Mouse (Mus musculus) liver, embryonic 12.5 days (tissue): Measurements from ENCODE around the gene 9930111J21Rik2. TPM values are rescaled to one million over a fixed set of nuclear protein-coding genes. Genes with fewer than 3 reads are reported as not detected.
A peak's percentile ranks its signal among the peaks of the same experiment; 100 is the strongest.

Experiments
- ATAC-seq: fragments of 200-750 bp; cut with Nextera tagmentation; 2 replicates; pipeline ENCODE4 v1.8.0; 2017; ENCODE audit warnings: moderate number of reproducible peaks, mild to moderate bottlenecking, moderate library complexity
- H3K27ac ChIP-seq: fragments of 300-500 bp; sonication (generic); 2 replicates; pipeline ENCODE4 v1.5.1; 2016; ENCODE audit warnings: mild to moderate bottlenecking
- H3K27me3 ChIP-seq: fragments of 300-500 bp; sonication (generic); replicated peaks from 2 replicates; pipeline ENCODE4 v1.6.1; 2016; ENCODE audit warnings: mild to moderate bottlenecking, moderate library complexity
- H3K36me3 ChIP-seq: fragments of 300-500 bp; sonication (generic); 2 replicates; pipeline ENCODE4 v1.6.1; 2016; ENCODE audit warnings: mild to moderate bottlenecking, moderate library complexity
- H3K4me1 ChIP-seq: fragments of 300-500 bp; sonication (generic); 2 replicates; pipeline ENCODE4 v1.6.1; 2016
- H3K4me2 ChIP-seq: fragments of 300-500 bp; sonication (generic); 2 replicates; pipeline ENCODE4 v1.6.1; 2016; ENCODE audit warnings: mild to moderate bottlenecking, moderate library complexity
- H3K4me3 ChIP-seq: fragments of 300-500 bp; sonication (generic); 2 replicates; pipeline ENCODE4 v1.5.1; 2016; ENCODE audit warnings: mild to moderate bottlenecking, moderate library complexity
- H3K9ac ChIP-seq: fragments of 300-500 bp; sonication (generic); 2 replicates; pipeline ENCODE4 v1.6.1; 2016; ENCODE audit warnings: mild to moderate bottlenecking, moderate library complexity
- H3K9me3 ChIP-seq: fragments of 300-500 bp; sonication (generic); replicated peaks from 2 replicates; pipeline ENCODE4 v1.6.1; 2016; ENCODE audit warnings: mild to moderate bottlenecking, moderate library complexity
- WGBS: fragments of 180-500 bp; shearing (Covaris S2); methylation state at CpG from one replicate; pipeline ENCODE4 v1.1.7; 2016; ENCODE audit not compliant: insufficient replicate concordance; 5-methylcytosine and 5-hydroxymethylcytosine counted together
- polyA plus RNA-seq: library from polyadenylated mRNA; unstranded; fragments of >200 nt; fragmentation: Nextera tagmentation; extraction: Ambion mirVana; gene quantifications from 2 replicates; pipeline ENCODE4 v1.2.1, GENCODE M21; 2016

9930111J21Rik2 gene
- polyA plus RNA-seq, 1 experiment from 2014 or later, result 0.88 TPM

GRCm38 (mm10) chr11:49087830-49088616 lies 37.0 kb upstream of the 9930111J21Rik2 start:
- ATAC-seq, result peak; percentile 93
- peak overlapping the region; percentile 73 for H3K9ac ChIP-seq
- peak overlapping the region; percentile 49 for H3K4me3 ChIP-seq
- no peaks in the 10 kb centered on the region for H3K9me3 ChIP-seq
- peak overlapping the region; percentile 94 for H3K27ac ChIP-seq
- WGBS, result 18% methylated on average over 22 of the region's 22 CpGs
- H3K4me2 ChIP-seq, result peak overlapping the region; percentile 80
- no peaks in the 10 kb centered on the region for H3K36me3 ChIP-seq
- H3K27me3 ChIP-seq, result no peaks in the 10 kb centered on the region
- H3K4me1 ChIP-seq, result peaks cover 97% of the 10 kb centered on the region

DNA sequence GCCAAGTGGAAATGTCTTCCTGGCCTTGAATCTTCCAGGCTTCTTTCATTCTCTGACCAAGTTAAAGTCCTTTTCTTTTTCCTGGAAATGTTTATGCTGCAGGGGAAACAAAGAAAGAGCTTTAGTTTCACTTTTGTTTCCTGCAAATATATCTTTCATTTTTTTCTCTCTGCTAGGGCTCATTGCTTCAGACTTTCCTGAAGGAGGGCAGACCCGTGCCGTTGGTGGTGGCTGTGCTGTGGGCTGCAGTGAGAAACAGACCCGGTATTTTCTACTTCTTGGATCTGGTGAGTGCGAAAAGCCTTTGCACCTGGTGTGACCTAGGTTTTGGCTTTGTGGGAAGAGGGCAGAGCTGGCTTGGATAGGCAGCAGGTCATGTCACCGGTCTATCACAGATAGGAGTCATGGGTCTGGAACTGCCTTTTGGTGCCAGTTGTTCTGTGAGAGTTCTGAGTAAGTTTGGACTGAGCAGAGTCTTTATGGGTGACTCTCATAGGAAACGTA lies 35.9 kb upstream of the 9930111J21Rik2 start:
- H3K27ac ChIP-seq, result peak overlapping the region; percentile 94
- 70% methylated on average over 6 of the region's 6 CpGs for whole genome bisulfite sequencing
- peaks cover 97% of the 10 kb centered on the region for H3K4me1 ChIP-seq
- H3K4me2 ChIP-seq, result peak overlapping the region; percentile 47
- no peaks in the 10 kb centered on the region for H3K36me3 ChIP-seq
- no peak overlapping the region for H3K4me3 ChIP-seq
- H3K9me3 ChIP-seq, result no peaks in the 10 kb centered on the region
- peak overlapping the region; percentile 73 for H3K9ac ChIP-seq
- H3K27me3 ChIP-seq, result no peaks in the 10 kb centered on the region
- no peak for ATAC-seq

- peaks cover 93% of the 10 kb centered on the region for H3K4me1 ChIP-seq
- WGBS, result 23% methylated on average over 3 of the region's 3 CpGs
Observed at GRCm38 (mm10) chr11:49084875-49085274, 33.8 kb upstream of the 9930111J21Rik2 start.

GRCm38 (mm10) chr11:49084385-49084784 lies 33.3 kb upstream of the 9930111J21Rik2 start:
- H3K9ac ChIP-seq, result peak overlapping the region; percentile 32
- H3K36me3 ChIP-seq, result no peaks in the 10 kb centered on the region
- WGBS, result 44% methylated on average over 1 of the region's 1 CpGs
- no peaks in the 10 kb centered on the region for H3K9me3 ChIP-seq
- peak overlapping the region; percentile 94 for H3K27ac ChIP-seq
- H3K27me3 ChIP-seq, result no peaks in the 10 kb centered on the region
- no peak overlapping the region for H3K4me3 ChIP-seq
- H3K4me2 ChIP-seq, result peak overlapping the region; percentile 32
- H3K4me1 ChIP-seq, result peaks cover 90% of the 10 kb centered on the region
- ATAC-seq, result no peak

More at GRCm38 (mm10) chr11:49084875-49085274, 33.8 kb upstream of the 9930111J21Rik2 start:
- no peaks in the 10 kb centered on the region for H3K36me3 ChIP-seq
- H3K9ac ChIP-seq, result peak overlapping the region; percentile 32; the same call in 1 of the 2 replicates
- no peak overlapping the region for H3K4me3 ChIP-seq
- no peaks in the 10 kb centered on the region for H3K9me3 ChIP-seq
- H3K4me2 ChIP-seq, result peak overlapping the region; percentile 32
- peak overlapping the region; percentile 94 for H3K27ac ChIP-seq
- no peak for ATAC-seq
- no peaks in the 10 kb centered on the region for H3K27me3 ChIP-seq

- no peaks in the 10 kb centered on the region for H3K36me3 ChIP-seq
- peak; percentile 51 for ATAC-seq
- H3K4me1 ChIP-seq, result peaks cover 84% of the 10 kb centered on the region
- no peaks in the 10 kb centered on the region for H3K27me3 ChIP-seq
- no peaks in the 10 kb centered on the region for H3K9me3 ChIP-seq
- H3K9ac ChIP-seq, result peak overlapping the region; percentile 32; the same call in 1 of the 2 replicates
- 18% methylated on average over 3 of the region's 3 CpGs for WGBS
- H3K27ac ChIP-seq, result peak overlapping the region; percentile 94
- no peak overlapping the region for H3K4me3 ChIP-seq
- peak overlapping the region; percentile 28; the same call in 1 of the 2 replicates for H3K4me2 ChIP-seq
Observed at GRCm38 (mm10) chr11:49083808-49084207, 32.8 kb upstream of the 9930111J21Rik2 start.

GRCm38 (mm10) chr11:49083146-49083545 lies 32.1 kb upstream of the 9930111J21Rik2 start:
- H3K4me3 ChIP-seq, result no peak overlapping the region
- peak overlapping the region; percentile 94 for H3K27ac ChIP-seq

DNA sequence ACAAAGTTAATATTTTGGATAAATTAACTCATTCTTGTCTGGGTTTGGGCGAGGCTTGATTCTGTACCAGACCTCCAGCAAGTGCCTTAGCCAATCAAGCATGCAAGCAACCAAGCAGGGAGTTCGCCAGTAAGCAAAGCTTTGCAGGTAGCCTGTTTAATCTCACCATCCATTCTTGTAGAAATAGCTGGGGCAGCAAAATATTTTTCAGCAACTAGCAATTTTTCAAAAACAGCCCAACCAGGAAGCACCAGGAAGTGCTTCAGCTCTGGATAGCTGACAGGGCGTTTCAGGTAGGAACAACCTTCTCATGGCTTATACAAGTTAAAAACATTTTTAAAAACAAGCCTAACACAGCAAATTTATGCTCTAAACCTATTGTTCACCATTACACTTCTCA lies 30.8 kb upstream of the 9930111J21Rik2 start:
- 68% methylated on average over 3 of the region's 3 CpGs for WGBS
- ATAC-seq, result no peak
- peaks cover 65% of the 10 kb centered on the region for H3K4me1 ChIP-seq
- no peaks in the 10 kb centered on the region for H3K36me3 ChIP-seq
- H3K4me2 ChIP-seq, result peak overlapping the region; percentile 33
- no peaks in the 10 kb centered on the region for H3K27me3 ChIP-seq
- H3K27ac ChIP-seq, result no peak overlapping the region
- H3K4me3 ChIP-seq, result no peak overlapping the region
- no peak overlapping the region for H3K9ac ChIP-seq
- H3K9me3 ChIP-seq, result no peaks in the 10 kb centered on the region

More at GRCm38 (mm10) chr11:49083146-49083545, 32.1 kb upstream of the 9930111J21Rik2 start:
- Histone ChIP-seq H3K4me2 (no peak overlapping the region), H3K4me1 (peaks cover 77% of the 10 kb centered on the region), H3K9me3 (no peaks in the 10 kb centered on the region), H3K9ac (no peak overlapping the region), H3K36me3 (no peaks in the 10 kb centered on the region), H3K27me3 (no peaks in the 10 kb centered on the region)
- ATAC-seq, result no peak
- 83% methylated on average over 1 of the region's 1 CpGs for WGBS

- no peak overlapping the region for H3K4me3 ChIP-seq
- H3K9me3 ChIP-seq, result no peaks in the 10 kb centered on the region
- no peaks in the 10 kb centered on the region for H3K36me3 ChIP-seq
- 64% methylated on average over 4 of the region's 4 CpGs for WGBS
- no peak overlapping the region for H3K9ac ChIP-seq
- H3K27me3 ChIP-seq, result no peaks in the 10 kb centered on the region
- ATAC-seq, result no peak
- H3K4me2 ChIP-seq, result peak overlapping the region; percentile 33
- no peak overlapping the region for H3K27ac ChIP-seq
- H3K4me1 ChIP-seq, result peaks cover 64% of the 10 kb centered on the region
Observed at GRCm38 (mm10) chr11:49081356-49081755, 30.3 kb upstream of the 9930111J21Rik2 start.

- ATAC-seq, result no peak
- Histone ChIP-seq H3K9me3 (no peaks in the 10 kb centered on the region), H3K4me3 (no peak overlapping the region), H3K4me1 (peaks cover 61% of the 10 kb centered on the region), H3K27me3 (no peaks in the 10 kb centered on the region), H3K4me2 (no peak overlapping the region), H3K27ac (no peak overlapping the region), H3K36me3 (no peaks in the 10 kb centered on the region), H3K9ac (0 out of 2 replicates have a peak overlapping the region, but pooled peaks have one; percentile 12)
- 41% methylated on average over 1 of the region's 1 CpGs for WGBS
Observed at GRCm38 (mm10) chr11:49080636-49081035, 29.6 kb upstream of the 9930111J21Rik2 start.

- Histone ChIP-seq H3K9ac (no peak overlapping the region), H3K36me3 (no peaks in the 10 kb centered on the region), H3K9me3 (no peaks in the 10 kb centered on the region), H3K27ac (no peak overlapping the region), H3K4me3 (no peak overlapping the region), H3K4me1 (peaks cover 44% of the 10 kb centered on the region), H3K4me2 (no peak overlapping the region), H3K27me3 (no peaks in the 10 kb centered on the region)
- ATAC-seq, result no peak
- WGBS, result 78% methylated on average over 3 of the region's 3 CpGs
Observed at GRCm38 (mm10) chr11:49078719-49079118, 27.7 kb upstream of the 9930111J21Rik2 start.

DNA sequence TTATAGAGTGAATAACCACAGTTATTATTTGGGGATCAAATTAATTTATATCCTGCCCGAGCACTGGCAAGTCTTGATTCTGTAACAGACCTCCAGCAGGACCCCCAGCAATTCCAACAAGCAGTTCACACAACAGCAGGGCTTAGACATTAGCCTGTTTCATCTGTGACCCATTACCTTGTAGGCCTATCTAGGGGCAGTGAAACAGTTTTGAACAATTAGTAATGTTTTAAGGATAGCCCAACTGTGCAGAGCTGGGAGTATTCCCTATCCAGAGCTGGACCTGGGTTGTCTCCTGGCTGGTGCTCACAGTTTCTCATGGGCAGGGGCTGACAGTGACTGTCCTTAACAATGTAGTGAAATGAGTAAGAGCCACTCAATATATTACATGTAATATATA lies 26.0 kb upstream of the 9930111J21Rik2 start:
- peak overlapping the region; percentile 63; the same call in 1 of the 2 replicates for H3K27ac ChIP-seq

More for the DNA sequence above, 26.0 kb upstream of the 9930111J21Rik2 start:
- no peaks in the 10 kb centered on the region for H3K27me3 ChIP-seq
- H3K4me2 ChIP-seq, result no peak overlapping the region
- no peak overlapping the region for H3K9ac ChIP-seq
- H3K36me3 ChIP-seq, result no peaks in the 10 kb centered on the region
- H3K4me3 ChIP-seq, result no peak overlapping the region
- WGBS, result 48% methylated on average over 1 of the region's 1 CpGs
- no peak for ATAC-seq
- H3K9me3 ChIP-seq, result no peaks in the 10 kb centered on the region
- peaks cover 30% of the 10 kb centered on the region for H3K4me1 ChIP-seq
